Mouse (Mus musculus) testis, adult 2 months (tissue): ENCODE results near the gene Nts.

Source experiments
- CTCF ChIP-seq: fragments of 200-500 bp; IDR thresholded peaks from 2 replicates; pipeline ENCODE4 v1.5.1; 2012; ENCODE audit warnings: low read depth, mild to moderate bottlenecking, inconsistent platforms, low read length, moderate library complexity; ENCODE audit not compliant: control insufficient read depth, insufficient read depth, insufficient replicate concordance
- POLR2A ChIP-seq: fragments of 200-500 bp; IDR thresholded peaks from 2 replicates; pipeline ENCODE4 v1.6.1; 2012; ENCODE audit warnings: low read depth, mild to moderate bottlenecking, inconsistent platforms, low read length, moderate library complexity; ENCODE audit not compliant: control insufficient read depth

DNA sequence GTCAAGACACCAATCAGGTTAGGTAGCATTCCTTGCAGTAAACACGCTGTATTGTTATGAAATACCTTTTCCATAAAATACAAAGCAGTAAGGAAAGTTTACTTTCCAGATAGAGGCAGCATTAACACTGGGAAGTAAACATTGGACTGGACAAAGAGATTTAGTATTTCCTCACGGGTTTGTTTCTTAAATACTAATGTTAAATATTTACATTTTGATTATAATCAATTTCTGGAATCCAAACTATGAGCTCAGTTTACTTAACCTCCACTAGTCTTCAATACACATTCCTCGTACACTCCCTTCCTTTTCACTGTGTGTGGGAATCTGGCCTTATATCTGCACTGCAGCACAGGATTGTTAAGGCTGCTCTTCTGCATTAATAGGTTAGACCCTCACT lies 37.6 kb upstream of the Nts start:
- TF ChIP-seq CTCF (no peak), POLR2A (no peak)
